Mouse (Mus musculus) telencephalon, adult 2 months (tissue): ENCODE data around the gene Pin1.

Source experiments
- DNase-seq: peaks from one replicate; pipeline ENCODE4 v3.0.0-alpha.2; 2011; ENCODE audit warnings: low read depth, low spot score

Pin1 gene

GRCm38 (mm10) chr9:20703832-20704380 lies 52.0 kb downstream of the Pin1 start:
- DNase-seq = no peak

DNA sequence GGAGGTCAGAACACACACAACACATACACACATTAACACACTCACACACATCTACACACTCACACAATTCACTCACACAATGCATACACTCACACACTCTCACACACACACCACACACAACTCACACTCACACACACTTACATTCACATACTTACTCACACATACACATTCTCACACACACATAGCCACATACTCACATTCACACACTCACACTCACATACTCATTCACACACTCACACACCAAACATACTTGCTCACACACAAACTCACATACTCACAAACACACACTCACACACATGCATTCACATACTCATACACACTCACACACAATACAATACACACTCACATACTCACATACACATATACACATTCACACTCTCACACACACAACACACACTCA lies 53.5 kb downstream of the Pin1 start:
- no peak for DNase-seq

GRCm38 (mm10) chr9:20705981-20706380 lies 54.1 kb downstream of the Pin1 start:
- DNase-seq = no peak

- no peak for DNase-seq
These were observed 58.6 kb downstream of the Pin1 start for GRCm38 (mm10) chr9:20710471-20710870.

- DNase-seq = no peak
These were observed 61.1 kb downstream of the Pin1 start for GRCm38 (mm10) chr9:20712934-20713477.

DNA sequence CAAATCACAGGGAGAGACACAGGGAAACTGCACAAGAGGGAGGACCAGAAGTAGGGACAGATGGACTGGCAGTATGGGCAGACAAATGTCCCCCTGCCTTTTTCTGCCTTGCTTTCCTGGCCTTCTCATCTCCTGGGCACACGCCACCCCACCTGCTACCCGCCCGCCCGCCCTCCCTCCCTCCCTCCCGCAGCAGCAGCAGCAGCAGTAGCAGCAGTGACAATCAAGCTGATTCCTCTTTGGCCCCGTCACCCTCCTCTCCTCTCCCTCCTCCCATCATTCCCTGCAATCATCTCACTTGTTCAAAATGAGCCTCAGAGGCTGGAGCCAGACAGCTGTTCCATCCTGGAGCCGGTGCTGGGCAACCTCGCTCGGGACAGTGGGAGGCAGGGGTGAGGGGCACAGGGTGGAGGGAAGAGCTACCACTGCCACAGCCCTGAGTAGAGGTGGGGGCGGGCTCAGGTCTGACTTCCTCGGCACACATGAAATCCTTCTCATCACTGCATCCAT lies 61.6 kb downstream of the Pin1 start:
- DNase-seq = no peak

GRCm38 (mm10) chr9:20715332-20715731 lies 63.4 kb downstream of the Pin1 start:
- DNase-seq = no peak
